Mouse (Mus musculus): ENCODE data around the gene Vangl2.
A peak's percentile ranks its signal among the peaks of the same experiment; 100 is the strongest.

Vangl2 gene

GRCm38 (mm10) chr1:172027809-172028102, 488 bp downstream of the Vangl2 start:
- no peak for DNase-seq (ENCODE audit: low read depth, low spot score)

- peak; percentile 86 for DNase-seq (ENCODE audit: low read depth, low spot score)
Measured at GRCm38 (mm10) chr1:172027010-172027808, 1.0 kb downstream of the Vangl2 start.

- DNase-seq (ENCODE audit: low read depth, low spot score), result peak; percentile 73
Measured at GRCm38 (mm10) chr1:172026201-172026901, 1.9 kb downstream of the Vangl2 start.

- no peak for DNase-seq (ENCODE audit: low read depth, low spot score)
Measured at GRCm38 (mm10) chr1:172025201-172025904, 2.9 kb downstream of the Vangl2 start.

DNA sequence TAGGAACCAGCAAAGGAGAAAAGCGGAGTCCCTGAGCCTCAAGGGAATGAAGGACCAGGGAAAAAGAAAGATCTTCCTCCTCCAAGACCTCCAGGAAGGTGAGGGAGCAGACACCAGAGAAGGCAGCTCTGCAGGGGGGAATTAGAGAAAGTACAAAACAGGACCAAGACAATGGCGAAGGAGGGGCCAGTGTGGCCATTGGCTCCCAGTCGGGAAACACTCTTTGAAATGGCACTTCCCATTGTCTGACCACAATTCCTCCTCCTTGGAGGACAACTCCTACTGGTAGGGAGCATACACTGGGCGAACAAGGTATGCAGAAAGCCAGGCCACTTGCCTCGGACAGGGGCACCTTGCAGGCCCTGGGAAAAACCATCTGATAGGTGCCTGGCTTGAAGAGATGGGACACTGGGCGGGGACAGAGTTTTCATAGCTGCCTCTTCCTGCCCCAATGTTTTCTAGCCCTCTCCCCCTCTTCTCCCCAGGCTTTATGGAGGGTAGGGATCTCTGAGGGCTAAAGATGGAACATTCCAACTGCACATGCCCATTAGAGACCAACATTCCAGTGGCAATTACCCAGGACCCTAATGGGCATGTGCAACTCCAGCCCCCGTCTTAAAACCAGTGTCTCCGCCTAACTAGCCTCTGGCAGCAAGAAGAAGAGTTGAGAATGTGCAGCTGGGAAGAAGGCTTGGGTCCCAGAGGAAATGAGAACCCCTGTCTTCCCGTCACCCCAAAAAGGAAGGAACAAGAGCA, 3.9 kb downstream of the Vangl2 start:
- DNase-seq (ENCODE audit: low read depth, low spot score), result peak; percentile 86

DNA sequence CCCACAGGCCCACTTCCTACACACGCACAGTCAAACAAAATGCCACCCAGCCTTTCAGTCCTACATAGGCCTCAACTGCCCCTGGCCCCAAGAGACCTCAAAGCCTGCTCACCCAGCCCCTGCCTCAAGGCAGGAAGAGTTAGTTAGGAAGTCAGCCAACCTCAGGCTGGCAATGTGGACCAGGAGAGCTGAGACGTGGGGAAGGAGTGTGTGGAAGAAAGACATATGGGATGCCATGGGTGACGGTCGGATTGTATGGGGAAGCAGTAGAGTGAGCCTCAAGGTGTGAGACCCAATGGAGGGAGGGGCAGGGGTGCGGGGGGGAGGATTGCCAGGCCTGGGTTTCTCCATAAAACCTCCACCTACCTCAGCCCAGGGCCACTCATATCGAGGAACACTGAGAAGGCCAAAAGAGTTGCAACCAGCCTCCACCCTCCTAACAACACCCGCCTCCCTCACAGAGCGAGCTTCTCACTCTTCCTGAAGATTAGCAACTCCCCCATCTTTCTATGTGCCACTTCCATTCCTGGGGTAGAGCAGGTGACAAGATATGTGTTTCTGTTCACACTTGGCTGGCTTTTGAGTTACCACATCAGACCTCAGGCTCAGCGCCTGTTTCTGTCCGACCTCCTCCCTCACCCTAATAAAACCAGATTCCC, 8.3 kb downstream of the Vangl2 start:
- no peak for DNase-seq (ENCODE audit: low read depth, low spot score)

GRCm38 (mm10) chr1:172019339-172019738, 8.9 kb downstream of the Vangl2 start:
- no peak for DNase-seq (ENCODE audit: low read depth, low spot score)

DNA sequence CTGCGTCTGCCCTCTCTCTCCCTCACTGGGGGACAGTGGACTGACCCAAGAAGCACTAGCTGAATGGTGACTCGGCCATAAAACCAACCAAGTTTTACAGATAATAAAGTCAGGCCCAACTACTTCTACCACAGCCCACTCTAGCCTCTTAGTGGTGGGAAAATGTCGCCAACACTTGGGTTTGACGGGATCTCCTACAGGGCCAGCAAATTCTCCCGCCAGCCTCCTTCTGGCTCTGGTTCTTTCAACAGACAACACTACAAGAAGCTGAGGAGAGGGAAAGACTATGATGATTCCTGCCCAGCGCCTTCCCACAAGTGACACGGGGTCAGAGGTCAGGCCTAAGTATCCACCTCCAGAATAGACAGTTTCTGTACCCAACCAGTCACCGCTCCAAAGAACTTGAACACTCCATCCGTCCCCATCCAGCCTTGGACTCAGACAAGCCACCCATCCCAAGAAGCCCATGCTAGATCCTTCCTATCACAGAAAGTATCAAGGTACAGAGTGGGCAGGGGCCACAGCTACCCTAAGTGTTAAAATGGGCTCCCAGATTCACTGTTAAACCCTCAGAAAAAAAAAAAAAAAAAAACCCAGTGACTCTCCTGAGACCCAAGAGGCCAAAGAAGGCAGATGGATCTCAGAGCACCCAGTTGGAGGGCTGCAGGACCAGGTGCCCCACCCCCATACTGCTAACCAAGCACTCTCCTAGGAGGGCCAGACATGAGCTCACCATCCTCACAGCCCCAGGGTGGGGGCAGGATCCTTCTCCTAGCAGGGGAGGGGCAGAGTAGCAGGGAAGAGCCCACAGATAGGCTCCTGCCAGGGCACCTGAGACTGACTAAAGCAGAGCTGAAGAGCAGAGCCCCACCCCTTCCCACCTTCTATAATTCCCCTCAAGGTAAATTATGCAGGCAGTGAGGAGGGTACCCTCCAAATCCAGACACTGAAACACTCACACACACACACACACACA, 9.6 kb downstream of the Vangl2 start:
- no peak for DNase-seq (ENCODE audit: low read depth, low spot score)

DNA sequence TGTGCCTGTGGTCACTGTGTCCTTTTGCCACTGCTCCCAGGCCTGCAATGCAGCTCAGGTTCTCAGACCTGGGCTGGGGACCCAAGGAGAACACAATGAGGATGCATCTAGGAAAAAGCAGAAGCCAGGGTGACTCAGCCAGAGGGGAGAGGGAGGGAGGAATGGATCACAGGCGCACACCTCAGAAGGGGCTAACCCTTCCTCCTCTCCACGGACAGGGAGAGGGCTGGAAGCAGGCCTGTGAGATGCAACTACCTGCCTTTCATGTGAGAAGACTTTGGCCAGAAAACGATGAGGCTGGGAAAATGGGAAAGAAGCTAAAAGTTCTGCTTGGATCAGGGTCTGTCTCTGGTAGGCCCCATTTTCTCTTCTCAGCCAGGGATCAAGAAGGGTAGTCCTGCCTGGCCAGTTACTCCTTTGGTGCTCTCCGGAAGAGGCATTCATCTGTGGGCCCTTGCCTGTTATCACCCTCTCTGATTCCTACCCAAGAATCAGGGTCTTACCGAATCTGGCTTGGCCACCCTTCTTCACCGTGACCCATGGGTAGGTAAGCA, 10.7 kb downstream of the Vangl2 start:
- DNase-seq (ENCODE audit: low read depth, low spot score), result no peak

DNA sequence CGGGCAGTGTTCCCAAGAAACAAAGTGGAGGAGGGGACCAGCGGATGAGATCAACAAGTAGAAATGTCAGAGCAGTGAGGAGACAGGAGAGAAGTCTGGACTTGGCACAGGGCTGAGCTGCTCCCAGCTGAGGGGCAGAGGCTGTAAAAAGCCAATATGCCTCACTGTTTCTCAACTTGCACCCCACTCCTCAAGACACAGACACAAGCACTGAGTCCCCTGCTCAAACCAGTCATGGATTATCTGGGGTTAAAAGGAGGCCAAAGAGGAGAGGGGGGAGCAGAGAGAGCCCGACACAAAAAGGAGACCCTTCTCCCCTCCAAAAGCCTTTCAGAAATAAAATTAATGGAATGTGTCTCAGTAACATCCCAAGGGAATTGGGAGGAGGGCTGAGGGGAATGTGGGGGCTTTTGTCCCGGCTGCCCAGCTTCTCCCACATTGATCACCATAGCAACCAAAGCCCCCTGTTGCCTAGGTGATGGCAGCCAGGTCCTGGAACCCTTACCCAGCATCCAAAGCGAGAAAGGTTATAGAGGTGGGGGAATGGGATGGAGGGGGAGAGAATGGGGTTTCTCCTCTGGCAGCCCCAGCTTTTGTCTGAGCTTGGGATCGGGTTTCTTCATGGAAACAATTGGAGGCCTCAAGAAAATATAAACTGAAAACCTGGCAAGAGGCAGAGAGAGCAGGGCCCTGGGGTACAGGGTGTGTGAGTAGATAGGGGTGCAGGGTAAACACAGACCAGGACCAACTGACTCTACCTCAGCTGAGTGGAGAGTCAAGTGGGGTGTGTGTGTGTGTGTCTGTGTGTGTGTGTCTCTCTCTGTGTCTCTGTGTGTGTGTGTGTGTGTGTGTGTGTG, 11.4 kb downstream of the Vangl2 start:
- peak; percentile 42 for DNase-seq (ENCODE audit: low read depth, low spot score)

- no peak for DNase-seq (ENCODE audit: low read depth, low spot score)
Measured at GRCm38 (mm10) chr1:172016031-172016430, 12.2 kb downstream of the Vangl2 start.

DNA sequence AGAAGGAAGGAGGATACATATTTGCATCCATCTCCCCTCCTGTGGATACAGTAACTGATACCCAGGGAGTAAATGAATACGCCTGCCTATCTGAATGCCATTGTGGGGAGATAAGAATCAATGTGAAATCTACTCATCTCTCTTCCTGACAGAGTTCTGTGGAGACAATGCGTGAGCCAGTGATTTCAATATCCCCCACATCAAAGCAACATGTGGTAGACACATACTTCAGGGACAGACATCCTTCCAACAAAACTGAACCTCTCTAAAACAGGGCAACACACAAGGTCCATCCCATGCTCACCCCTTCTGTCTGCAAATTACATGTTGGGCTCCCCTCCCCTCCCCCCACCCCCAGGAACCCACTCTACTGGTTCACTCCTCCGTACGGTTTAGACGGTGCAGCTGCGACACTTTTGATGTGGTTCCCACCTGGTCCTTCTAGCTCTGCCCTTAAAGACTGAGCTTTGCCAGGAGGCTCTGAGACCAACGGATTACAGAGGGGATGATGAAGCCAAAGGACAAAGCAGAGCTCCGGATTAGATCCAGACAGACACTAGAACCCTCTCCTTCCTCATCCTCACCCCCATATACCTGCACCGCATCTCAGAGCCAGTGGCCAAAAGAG, 12.8 kb downstream of the Vangl2 start:
- DNase-seq (ENCODE audit: low read depth, low spot score), result no peak

DNA sequence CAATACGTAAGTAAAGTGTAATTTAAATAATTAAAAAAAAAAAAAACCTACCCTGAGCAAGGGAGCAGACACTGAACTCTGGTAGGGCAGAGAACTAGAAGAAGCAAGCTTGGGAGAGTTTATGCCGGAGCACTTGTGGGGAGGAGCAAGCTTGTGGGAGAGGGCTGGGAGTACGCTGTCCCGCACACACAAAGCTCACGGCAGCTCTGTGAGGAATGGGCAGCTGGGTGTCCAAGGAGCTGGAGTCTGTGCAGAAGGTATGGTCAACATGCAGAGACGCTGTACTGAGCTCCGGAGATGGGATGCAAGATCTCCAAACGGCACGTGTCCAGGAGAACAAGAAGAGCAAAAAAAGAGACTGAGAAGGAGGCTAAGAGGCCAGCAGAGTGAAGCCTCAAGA, 13.5 kb downstream of the Vangl2 start:
- no peak for DNase-seq (ENCODE audit: low read depth, low spot score)

GRCm38 (mm10) chr1:172012030-172012429, 16.2 kb downstream of the Vangl2 start:
- peak; percentile 80 for DNase-seq (ENCODE audit: low read depth, low spot score)

- DNase-seq (ENCODE audit: low read depth, low spot score), result peak; percentile 48
Measured at GRCm38 (mm10) chr1:172010042-172010824, 18.0 kb downstream of the Vangl2 start.

- no peak for DNase-seq (ENCODE audit: low read depth, low spot score)
Measured at GRCm38 (mm10) chr1:172009406-172009805, 18.8 kb downstream of the Vangl2 start.

DNA sequence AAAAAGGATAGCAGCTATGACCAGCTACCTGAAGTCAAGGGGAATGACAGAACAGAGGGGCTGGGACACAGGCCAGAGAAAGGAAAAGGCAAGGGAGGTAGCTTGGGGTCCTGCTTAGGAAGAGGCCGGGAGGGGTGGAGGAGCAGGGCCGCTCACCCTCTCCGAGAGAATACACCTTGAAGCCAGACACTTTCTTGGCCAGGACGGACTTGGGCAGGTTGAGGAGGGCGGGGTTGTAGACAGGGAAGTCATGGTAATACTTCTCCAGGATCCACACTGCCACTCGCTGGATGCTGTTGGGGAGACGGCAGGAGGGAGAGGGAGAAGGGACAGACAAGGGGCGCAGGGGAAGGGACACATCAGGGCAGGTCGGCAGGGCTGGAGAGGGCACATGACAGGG, 19.9 kb downstream of the Vangl2 start:
- no peak for DNase-seq (ENCODE audit: low read depth, low spot score)

DNA sequence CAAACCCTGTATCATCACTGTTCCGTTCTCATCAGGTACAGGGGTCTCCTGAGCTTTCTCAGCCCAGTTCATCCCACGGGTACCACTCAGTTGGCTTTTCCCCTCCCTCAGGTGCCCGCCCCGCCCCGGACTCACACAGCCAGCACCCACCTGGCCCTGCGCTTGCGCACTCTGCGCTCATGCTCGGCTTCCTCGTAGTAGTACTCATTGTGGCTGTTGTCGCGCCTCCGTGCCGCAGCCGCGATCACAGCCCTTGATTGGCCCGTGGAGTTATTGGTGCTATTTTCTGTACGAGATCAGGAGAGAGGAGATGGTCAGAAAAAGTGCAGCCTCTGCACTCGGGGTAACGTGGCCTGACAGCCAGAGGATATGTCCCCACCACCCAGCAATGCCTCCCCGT, 20.5 kb downstream of the Vangl2 start:
- DNase-seq (ENCODE audit: low read depth, low spot score), result no peak

All from R1 (cell line).